Mouse (Mus musculus): ENCODE data around the gene Astn2. TPM values are rescaled to one million over a fixed set of nuclear protein-coding genes. Genes with fewer than 3 reads are reported as not detected.

Astn2 gene
- polyA plus RNA-seq, 1 experiment from 2014 or later = 2.9 TPM

DNA sequence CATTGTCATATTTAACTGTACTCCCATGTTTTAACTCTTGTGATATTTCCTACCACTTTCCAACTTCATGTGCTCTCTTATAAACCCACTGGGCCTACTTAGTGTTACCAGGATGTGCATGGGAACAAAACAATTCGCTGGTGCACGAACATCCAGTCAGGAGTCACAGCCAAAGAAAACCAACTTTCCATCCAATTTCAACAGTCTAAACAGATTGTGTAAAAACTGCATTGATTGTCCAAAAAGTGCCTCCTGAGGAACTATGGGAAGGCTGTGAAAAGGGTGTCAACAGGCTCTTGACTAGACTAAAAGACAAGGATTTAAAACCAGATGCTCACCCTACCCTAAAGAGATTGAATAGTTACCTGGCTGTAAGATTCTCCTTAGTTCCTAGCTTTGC lies 458.4 kb downstream of the Astn2 start:
- no peak for ATAC-seq (ENCODE audit: low FRiP score)

GRCm38 (mm10) chr4:65930901-65931300 lies 473.5 kb downstream of the Astn2 start:
- H3K4me1 ChIP-seq = no peaks in the 10 kb centered on the region
- ATAC-seq (ENCODE audit: low FRiP score) = no peak
- H3K27me3 ChIP-seq = no peaks in the 10 kb centered on the region
- no peak overlapping the region for H3K4me2 ChIP-seq (replicated peaks)
- H3K4me3 ChIP-seq = no peak overlapping the region
- no peak overlapping the region for H3K27ac ChIP-seq
- no peaks in the 10 kb centered on the region for H3K36me3 ChIP-seq
- 73% methylated on average over 2 of the region's 2 CpGs for WGBS
- no peak overlapping the region for H3K9ac ChIP-seq
- no peaks in the 10 kb centered on the region for H3K9me3 ChIP-seq (replicated peaks)

More for the DNA sequence above, 458.4 kb downstream of the Astn2 start:
- 97% methylated on average over 2 of the region's 2 CpGs for WGBS
- no peak overlapping the region for H3K4me3 ChIP-seq
- H3K4me1 ChIP-seq = no peaks in the 10 kb centered on the region
- H3K9me3 ChIP-seq (replicated peaks) = no peaks in the 10 kb centered on the region
- H3K27me3 ChIP-seq = no peaks in the 10 kb centered on the region
- no peak overlapping the region for H3K27ac ChIP-seq
- H3K9ac ChIP-seq = no peak overlapping the region
- no peaks in the 10 kb centered on the region for H3K36me3 ChIP-seq
- H3K4me2 ChIP-seq (replicated peaks) = no peak overlapping the region

GRCm38 (mm10) chr4:65920294-65920693 lies 484.1 kb downstream of the Astn2 start:
- no peak overlapping the region for H3K9ac ChIP-seq
- no peaks in the 10 kb centered on the region for H3K36me3 ChIP-seq
- H3K9me3 ChIP-seq (replicated peaks) = no peaks in the 10 kb centered on the region
- no peak for ATAC-seq (ENCODE audit: low FRiP score)
- 71% methylated on average over 1 of the region's 1 CpGs for WGBS
- H3K4me1 ChIP-seq = peaks cover 11% of the 10 kb centered on the region; the same call in 1 of the 2 replicates
- no peak overlapping the region for H3K4me3 ChIP-seq
- H3K27ac ChIP-seq = no peak overlapping the region
- H3K4me2 ChIP-seq (replicated peaks) = no peak overlapping the region
- no peaks in the 10 kb centered on the region for H3K27me3 ChIP-seq

DNA sequence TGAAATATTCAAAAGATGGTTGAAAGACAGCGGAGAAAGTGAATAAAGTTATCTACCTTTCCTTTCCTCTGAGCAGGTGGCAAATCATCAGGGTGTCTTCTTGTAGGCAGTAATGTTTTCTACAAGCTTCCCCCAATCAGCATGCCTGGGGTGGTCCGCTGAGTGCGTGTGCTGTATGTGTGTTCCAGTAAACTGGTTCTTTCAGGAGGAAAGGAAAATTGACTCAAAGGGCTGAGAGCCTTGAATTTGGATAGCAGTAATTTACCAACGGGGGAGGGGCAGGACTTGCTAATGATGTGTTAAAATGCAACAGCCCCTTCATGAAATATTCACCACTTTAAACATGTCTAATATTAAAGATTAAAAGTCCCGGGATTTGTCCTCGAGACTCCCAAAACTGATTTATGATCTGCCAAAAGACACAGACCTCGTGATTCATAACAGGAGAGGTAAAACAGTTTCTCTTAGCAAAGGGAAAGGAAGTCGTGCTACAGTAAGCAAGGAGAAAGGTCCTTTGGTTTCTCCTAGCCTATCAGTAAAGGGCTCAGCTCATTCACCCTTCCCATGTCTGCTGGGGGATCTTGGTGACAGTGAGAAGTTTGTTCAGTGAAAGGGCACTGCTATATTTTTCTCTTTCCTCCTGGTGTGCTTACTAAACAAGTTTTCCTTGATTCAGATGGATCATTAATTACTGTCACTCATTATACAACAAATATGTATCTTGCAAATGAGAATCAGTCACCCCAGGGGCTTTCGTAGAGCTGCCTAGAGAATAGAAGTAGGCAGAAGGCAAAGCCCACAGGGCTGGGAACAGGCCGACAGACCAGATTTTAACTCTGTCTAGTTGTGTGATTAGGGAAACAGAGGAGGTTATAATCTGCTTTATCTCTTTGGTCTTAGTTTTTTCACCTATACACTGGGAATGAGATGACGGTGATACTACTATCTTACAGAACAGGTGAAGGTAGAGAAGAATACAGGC lies 488.1 kb downstream of the Astn2 start:
- peak; percentile 74 for ATAC-seq (ENCODE audit: low FRiP score)

GRCm38 (mm10) chr4:65912247-65912942 lies 492.0 kb downstream of the Astn2 start:
- no peak overlapping the region for H3K9ac ChIP-seq
- H3K27me3 ChIP-seq = no peaks in the 10 kb centered on the region
- no peak overlapping the region for H3K4me3 ChIP-seq
- ATAC-seq (ENCODE audit: low FRiP score) = no peak
- WGBS = 82% methylated on average over 8 of the region's 8 CpGs
- H3K36me3 ChIP-seq = no peaks in the 10 kb centered on the region
- no peaks in the 10 kb centered on the region for H3K9me3 ChIP-seq (replicated peaks)
- H3K4me2 ChIP-seq (replicated peaks) = no peak overlapping the region
- H3K4me1 ChIP-seq = peaks cover 14% of the 10 kb centered on the region
- no peak overlapping the region for H3K27ac ChIP-seq

More for the DNA sequence above, 488.1 kb downstream of the Astn2 start:
- Histone ChIP-seq H3K9ac (no peak overlapping the region), H3K36me3 (no peaks in the 10 kb centered on the region), H3K4me2 (replicated peaks) (no peak overlapping the region), H3K27me3 (no peaks in the 10 kb centered on the region), H3K4me1 (peaks cover 11% of the 10 kb centered on the region; the same call in 1 of the 2 replicates), H3K27ac (no peak overlapping the region), H3K9me3 (replicated peaks) (no peaks in the 10 kb centered on the region), H3K4me3 (no peak overlapping the region)
- 61% methylated on average over 11 of the region's 11 CpGs for WGBS

DNA sequence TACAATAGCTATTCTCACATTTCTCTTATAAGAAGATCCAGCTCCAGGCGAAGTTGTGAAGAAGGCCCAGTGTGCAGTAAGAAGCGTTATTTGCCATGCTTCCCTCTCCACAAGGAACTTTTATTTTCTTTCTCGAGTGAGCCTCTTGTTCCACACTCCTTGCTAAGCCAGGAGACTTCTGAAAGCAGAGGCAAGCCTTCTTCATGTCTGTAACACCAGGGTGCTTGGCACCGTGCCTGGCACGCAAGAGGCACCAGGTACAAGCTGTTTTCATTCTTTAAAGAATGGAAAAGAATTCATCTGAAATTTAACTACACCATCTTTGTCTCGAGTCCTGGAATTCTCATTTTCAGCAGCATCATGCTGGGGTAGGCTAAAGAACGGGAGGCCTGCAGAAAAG lies 496.8 kb downstream of the Astn2 start:
- H3K36me3 ChIP-seq = no peaks in the 10 kb centered on the region
- H3K4me1 ChIP-seq = peaks cover 3% of the 10 kb centered on the region
- no peaks in the 10 kb centered on the region for H3K27me3 ChIP-seq
- no peak overlapping the region for H3K27ac ChIP-seq
- H3K9ac ChIP-seq = no peak overlapping the region
- WGBS = 53% methylated on average over 7 of the region's 7 CpGs
- no peak overlapping the region for H3K4me3 ChIP-seq
- H3K9me3 ChIP-seq (replicated peaks) = no peaks in the 10 kb centered on the region
- ATAC-seq (ENCODE audit: low FRiP score) = no peak
- no peak overlapping the region for H3K4me2 ChIP-seq (replicated peaks)

GRCm38 (mm10) chr4:65904963-65905362 lies 499.4 kb downstream of the Astn2 start:
- WGBS = 87% methylated on average over 2 of the region's 2 CpGs
- H3K9me3 ChIP-seq (replicated peaks) = no peaks in the 10 kb centered on the region
- ATAC-seq (ENCODE audit: low FRiP score) = no peak
- no peak overlapping the region for H3K27ac ChIP-seq
- no peak overlapping the region for H3K4me3 ChIP-seq
- peaks cover 3% of the 10 kb centered on the region for H3K4me1 ChIP-seq
- H3K36me3 ChIP-seq = no peaks in the 10 kb centered on the region
- H3K4me2 ChIP-seq (replicated peaks) = no peak overlapping the region
- H3K27me3 ChIP-seq = no peaks in the 10 kb centered on the region
- no peak overlapping the region for H3K9ac ChIP-seq

DNA sequence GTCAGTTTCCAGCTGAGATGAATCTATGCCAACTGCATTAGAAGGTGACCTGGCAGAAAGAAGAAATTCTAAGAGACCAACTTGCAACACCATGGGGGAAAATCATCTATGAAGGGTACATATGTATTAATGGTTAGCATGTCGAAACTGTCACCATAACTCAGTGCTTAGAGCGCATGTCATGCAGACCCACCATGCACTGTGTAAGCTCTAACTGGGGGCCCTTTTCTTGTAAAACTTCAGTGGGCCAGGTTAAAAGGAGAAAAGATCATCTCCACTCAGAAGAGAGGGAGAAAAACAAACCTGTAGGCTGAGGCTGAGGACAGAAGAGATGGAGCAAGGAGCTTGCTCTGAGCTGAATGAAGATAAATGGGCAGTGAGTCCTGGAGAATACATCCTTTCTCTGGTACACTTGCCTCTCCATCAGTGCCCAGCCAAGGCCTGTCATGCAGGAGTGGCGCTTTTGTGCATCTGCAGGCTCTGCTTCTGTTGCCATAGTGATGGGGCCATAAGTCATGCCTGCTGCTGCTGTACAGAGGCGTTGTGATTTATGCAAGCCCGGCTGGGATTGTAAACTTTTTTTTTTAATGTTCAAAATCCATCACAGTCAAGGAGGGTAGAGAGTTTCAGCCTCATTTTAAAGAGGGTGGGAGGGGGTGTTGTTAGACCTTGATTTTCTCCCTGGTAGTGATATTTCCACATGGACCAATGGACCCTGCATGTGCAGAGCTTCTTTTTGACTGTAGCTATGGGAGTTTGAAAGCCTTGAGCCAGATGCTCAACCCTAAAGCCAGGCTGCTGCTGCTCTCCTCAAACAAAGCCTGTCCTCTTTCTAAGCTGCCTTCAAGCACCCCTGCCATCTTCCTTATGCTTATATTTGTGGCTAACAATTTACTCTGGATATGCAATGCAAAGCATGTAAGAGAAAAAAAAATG lies 508.1 kb downstream of the Astn2 start:
- no peak overlapping the region for H3K4me2 ChIP-seq (replicated peaks)
- WGBS = 31% methylated on average over 5 of the region's 5 CpGs

DNA sequence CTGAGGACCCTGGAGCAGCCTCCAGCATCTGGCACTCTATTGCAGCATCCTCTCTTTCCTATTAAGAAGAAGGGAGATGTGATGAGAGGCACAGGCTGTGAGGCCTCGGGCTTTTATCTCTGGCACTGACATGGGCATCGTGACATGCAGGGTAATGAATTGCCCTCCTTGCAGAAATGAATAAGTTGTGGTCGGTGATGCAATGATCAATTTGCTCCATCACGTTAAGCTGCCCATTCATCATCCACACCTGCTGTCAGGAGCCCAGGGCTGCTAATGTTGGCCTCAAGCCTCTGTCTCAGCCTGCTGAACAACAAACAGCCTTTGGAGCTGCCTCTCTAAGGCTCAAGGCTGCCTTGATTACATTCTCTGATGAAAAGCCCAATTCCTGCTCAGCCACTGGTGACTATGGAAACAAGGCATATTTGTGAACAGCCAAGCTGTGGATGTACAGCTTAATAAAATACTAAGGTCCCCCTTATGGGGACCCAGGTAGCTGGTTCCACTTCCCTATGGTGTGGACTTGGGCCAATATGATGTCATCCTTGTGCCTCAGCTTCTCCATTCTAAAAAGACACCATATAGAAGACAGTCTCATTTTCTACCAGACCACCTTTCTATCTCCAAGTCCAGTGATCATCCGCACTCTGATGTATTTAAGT lies 515.9 kb downstream of the Astn2 start:
- H3K27ac ChIP-seq = peak overlapping the region; percentile 62
- no peak overlapping the region for H3K4me2 ChIP-seq (replicated peaks)
- H3K4me1 ChIP-seq = peaks cover 10% of the 10 kb centered on the region
- H3K9ac ChIP-seq = no peak overlapping the region
- H3K27me3 ChIP-seq = no peaks in the 10 kb centered on the region
- no peaks in the 10 kb centered on the region for H3K36me3 ChIP-seq
- WGBS = 37% methylated on average over 5 of the region's 5 CpGs
- H3K4me3 ChIP-seq = no peak overlapping the region
- no peaks in the 10 kb centered on the region for H3K9me3 ChIP-seq (replicated peaks)
- peak; percentile 94 for ATAC-seq (ENCODE audit: low FRiP score)

More for the DNA sequence above, 508.1 kb downstream of the Astn2 start:
- ATAC-seq (ENCODE audit: low FRiP score) = peak; percentile 97
- peak overlapping the region; percentile 70 for H3K27ac ChIP-seq
- no peak overlapping the region for H3K9ac ChIP-seq
- no peaks in the 10 kb centered on the region for H3K9me3 ChIP-seq (replicated peaks)
- no peaks in the 10 kb centered on the region for H3K27me3 ChIP-seq
- no peaks in the 10 kb centered on the region for H3K36me3 ChIP-seq
- H3K4me3 ChIP-seq = no peak overlapping the region
- peaks cover 11% of the 10 kb centered on the region for H3K4me1 ChIP-seq

- Histone ChIP-seq H3K4me1 (peaks cover 10% of the 10 kb centered on the region), H3K9me3 (replicated peaks) (no peaks in the 10 kb centered on the region), H3K27me3 (no peaks in the 10 kb centered on the region), H3K27ac (no peak overlapping the region), H3K4me3 (no peak overlapping the region), H3K36me3 (no peaks in the 10 kb centered on the region), H3K4me2 (replicated peaks) (no peak overlapping the region), H3K9ac (no peak overlapping the region)
- 77% methylated on average over 1 of the region's 1 CpGs for WGBS
- ATAC-seq (ENCODE audit: low FRiP score) = no peak
Measured at GRCm38 (mm10) chr4:65886862-65887261, 517.5 kb downstream of the Astn2 start.

DNA sequence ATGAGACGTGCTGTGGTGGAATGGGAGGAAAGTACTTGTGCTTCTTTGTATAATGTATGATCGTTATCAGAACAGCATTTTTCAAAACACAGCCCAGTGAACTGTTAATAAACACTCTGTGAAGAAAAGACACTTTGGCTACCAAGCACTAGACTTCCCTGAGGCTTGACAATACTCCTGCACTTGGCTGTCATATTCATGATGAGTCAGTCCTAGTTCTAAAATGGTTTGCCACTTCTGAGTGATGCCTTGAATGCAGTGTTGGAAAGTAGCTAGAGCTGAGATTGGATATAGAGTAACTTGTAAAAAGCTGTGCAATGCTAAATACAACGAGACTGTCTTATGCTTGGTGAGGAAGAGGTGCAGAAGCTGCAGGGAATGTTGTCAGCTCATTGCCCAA lies 518.5 kb downstream of the Astn2 start:
- Histone ChIP-seq H3K36me3 (no peaks in the 10 kb centered on the region), H3K9ac (no peak overlapping the region), H3K27ac (no peak overlapping the region), H3K9me3 (replicated peaks) (no peaks in the 10 kb centered on the region), H3K4me1 (peaks cover 10% of the 10 kb centered on the region), H3K4me3 (no peak overlapping the region), H3K27me3 (no peaks in the 10 kb centered on the region), H3K4me2 (replicated peaks) (no peak overlapping the region)
- no peak for ATAC-seq (ENCODE audit: low FRiP score)
- WGBS = 81% methylated on average over 3 of the region's 3 CpGs
